Mouse (Mus musculus): ENCODE data around the gene Jmjd1c.

GRCm38 (mm10) chr10:67184441-67185070 lies 88.6 kb downstream of the Jmjd1c start:
- TF ChIP-seq POLR2A (IDR thresholded peaks at IDR 0.05; ENCODE audit: low read depth, low read length) (no peak), CTCF (IDR thresholded peaks at IDR 0.05; ENCODE audit: extremely low read depth, insufficient read length, insufficient replicate concordance, low read depth, low read length) (no peak)

Data from small intestine, adult 2 months (tissue).